Mouse (Mus musculus): ENCODE data around the gene Dhrs11.

DNA sequence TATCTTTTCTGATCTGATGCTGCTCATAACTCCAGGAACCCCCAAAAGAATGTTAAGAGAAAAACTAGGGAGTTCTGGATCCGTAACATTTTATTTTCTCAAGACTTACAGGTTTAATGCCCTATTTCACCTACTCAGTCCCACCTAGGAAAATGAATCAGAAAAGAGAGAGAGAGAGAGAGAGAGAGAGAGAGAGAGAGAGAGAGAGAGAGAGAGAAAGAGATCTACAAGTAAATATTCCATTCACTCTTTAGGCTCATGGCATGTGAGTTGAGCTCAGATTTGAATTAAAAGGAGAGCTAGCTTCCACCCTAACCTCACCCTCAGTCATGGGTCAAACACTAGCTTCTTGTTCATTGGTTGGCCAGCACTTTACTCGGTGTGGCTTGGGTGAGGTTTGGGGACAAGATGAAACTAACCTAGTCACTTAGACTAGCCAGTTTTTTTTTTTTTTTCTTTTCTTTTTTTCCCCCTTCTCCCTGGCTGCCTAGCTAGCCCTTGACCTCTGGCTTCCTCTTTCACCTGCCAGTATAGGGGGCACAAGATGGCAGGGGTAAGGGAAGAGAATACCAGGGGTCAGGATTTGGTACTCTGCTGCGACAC lies 792 bp downstream of the Dhrs11 start:
- TF ChIP-seq POLR2A (IDR thresholded peaks at IDR 0.05; ENCODE audit: borderline replicate concordance, low read depth, low read length) (no peak), CTCF (IDR thresholded peaks at IDR 0.05; ENCODE audit: low read depth, low read length) (no peak)

All from bone marrow macrophage, adult 2 months (primary cell).